Mouse (Mus musculus): ENCODE measurements around the gene Zfp334.

Zfp334 gene

GRCm38 (mm10) chr2:165325521-165326303 is 62.3 kb downstream of the Zfp334 start:
- DNase-seq (ENCODE audit: extremely low read depth, insufficient read length, low spot score): no peak

All from 3134 (cell line).